Mouse (Mus musculus) gastrocnemius, postnatal 14 days (tissue): ENCODE data around the gene Gm17657. TPM values are rescaled to one million over a fixed set of nuclear protein-coding genes. Genes with fewer than 3 reads are reported as not detected.
"Not testable (repeated sequence)": the region's sequence is repeated elsewhere in the genome, so short reads cannot be mapped to it uniquely, and the experiment has no call there.

ENCODE experiments used
- DNase-seq: peaks from one replicate; pipeline ENCODE4 v3.0.0; 2021; ENCODE audit warnings: mixed read lengths
- intact Hi-C: fragments of 180-260 bp; cut with DNase I; formaldehyde crosslinking; loops from one replicate; pipeline ENCODE4 v1.15.1; 2025; ENCODE audit warnings: low total_unique reads
- total RNA-seq, 2 experiments: library from RNA; stranded (reverse); gene quantifications; 2 replicates each; pipeline ENCODE4 v1.2.3; 2021

Gm17657 gene
- total RNA-seq, 2 experiments from 2014 or later, result not detected

- DNase-seq, result no peak
- intact Hi-C loops, result no loop called here
These were observed 40.4 kb downstream of the Gm17657 start for GRCm38 (mm10) chr17:29508927-29509608.

GRCm38 (mm10) chr17:29503700-29504099 is 45.7 kb downstream of the Gm17657 start:
- intact Hi-C loops, result no loop called here
- no peak for DNase-seq

- intact Hi-C loops, result no loop called here
- DNase-seq, result no peak
These were observed 46.5 kb downstream of the Gm17657 start for GRCm38 (mm10) chr17:29502669-29503665.

- intact Hi-C loops, result no loop called here
- no peak for DNase-seq
These were observed 47.3 kb downstream of the Gm17657 start for GRCm38 (mm10) chr17:29502005-29502668.

DNA sequence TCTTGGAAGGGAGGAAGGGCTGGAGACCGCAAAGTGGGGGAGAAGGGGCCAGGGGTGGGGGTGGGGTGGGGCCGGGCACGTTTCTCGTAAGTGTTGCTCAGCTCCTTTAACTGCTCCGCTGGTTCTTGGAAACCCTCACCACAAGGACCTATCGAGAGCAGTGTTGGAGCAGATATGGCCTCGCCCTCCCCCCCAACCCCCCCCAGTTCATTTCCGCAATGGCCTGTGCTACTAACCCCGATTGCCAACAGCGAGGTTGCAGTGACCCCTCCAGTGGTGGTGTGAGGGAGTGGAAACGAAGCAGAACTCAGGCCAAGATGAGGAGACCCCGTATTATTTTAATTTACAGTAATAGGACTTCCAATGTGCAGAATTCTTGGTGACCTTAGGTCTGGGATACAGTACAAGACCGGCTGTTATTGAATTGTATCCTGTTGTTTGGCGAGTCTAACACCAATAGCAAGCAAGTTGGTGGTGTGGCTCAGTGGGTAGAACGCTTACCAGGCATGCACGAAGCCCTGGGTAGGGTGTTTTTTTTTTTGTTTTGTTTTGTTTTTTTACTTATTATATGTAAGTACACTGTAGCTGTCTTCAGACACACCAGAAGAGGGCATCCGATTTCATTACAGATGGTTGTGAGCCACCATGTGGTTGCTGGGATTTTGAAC is 48.5 kb downstream of the Gm17657 start:
- no peak for DNase-seq
- intact Hi-C loops, result no loop called here

DNA sequence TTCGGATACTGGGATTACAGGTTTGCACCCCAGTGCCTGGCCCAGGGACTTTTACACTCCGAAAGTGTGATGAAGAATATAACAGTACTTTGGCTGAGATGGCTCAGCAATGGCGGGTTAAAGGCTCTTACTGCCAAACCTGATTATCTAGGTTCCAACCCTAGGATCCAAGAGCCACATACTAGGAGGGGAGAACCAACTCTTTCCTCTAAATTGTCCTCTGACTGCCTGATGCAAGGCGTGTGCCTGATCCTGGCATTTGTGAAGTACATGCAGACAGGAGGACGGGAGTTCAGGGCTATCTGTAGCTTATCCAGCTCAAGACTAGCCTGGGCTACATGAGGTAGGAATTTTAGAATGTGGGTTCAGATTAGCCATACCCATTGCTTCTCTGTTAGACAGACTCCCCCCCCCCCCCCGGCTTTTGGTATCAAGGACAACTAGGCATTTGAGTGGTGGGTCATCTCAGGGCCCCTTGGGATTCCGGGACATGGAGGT is 49.1 kb downstream of the Gm17657 start:
- DNase-seq, result no peak
- intact Hi-C loops, result no loop called here

- intact Hi-C loops, result no loop called here
- no peak for DNase-seq
These were observed 49.9 kb downstream of the Gm17657 start for GRCm38 (mm10) chr17:29499511-29499910.

DNA sequence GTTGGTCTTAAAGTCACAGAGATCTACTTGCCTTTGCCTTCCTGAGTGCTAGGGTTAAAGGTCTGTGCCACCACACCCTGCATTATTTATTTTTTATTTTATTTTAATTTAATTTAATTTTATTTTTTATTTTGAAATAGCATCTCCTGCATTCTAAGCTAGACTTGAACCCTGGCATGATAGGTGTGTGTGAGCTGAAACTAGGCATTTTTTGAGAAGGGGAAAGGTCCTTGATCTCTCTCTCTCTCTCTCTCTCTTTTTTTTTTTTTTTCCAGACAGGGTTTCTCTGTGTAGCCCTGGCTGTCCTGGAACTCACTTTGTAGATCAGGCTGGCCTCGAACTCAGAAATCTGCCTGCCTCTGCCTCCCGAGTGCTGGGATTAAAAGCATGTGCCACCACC is 50.5 kb downstream of the Gm17657 start:
- DNase-seq, intact Hi-C loops: not testable (repeated sequence)

- peak; percentile 17 for DNase-seq
- intact Hi-C loops, result no loop called here
These were observed 51.4 kb downstream of the Gm17657 start for GRCm38 (mm10) chr17:29498028-29498427.

DNA sequence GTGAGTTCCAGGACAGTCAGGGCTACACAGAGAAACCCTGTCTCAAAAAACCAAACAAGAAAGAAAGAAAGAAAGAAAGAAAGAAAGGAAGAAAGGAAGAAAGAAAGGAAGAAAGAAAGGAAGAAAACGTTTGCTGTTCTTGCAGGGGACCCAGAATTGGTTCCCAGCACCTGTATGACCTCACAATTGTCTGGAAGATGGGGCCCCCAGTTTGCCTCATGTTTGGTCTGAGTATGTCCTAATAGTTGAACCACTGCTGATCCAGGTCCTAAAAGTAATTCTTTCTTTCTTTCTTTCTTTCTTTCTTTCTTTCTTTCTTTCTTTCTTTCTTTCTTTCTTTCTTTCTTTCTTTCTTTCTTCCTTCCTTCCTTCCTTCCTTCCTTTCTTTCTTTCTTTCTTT is 52.0 kb downstream of the Gm17657 start:
- DNase-seq, intact Hi-C loops: not testable (repeated sequence)

- intact Hi-C loops, result no loop called here
These were observed 52.4 kb downstream of the Gm17657 start for GRCm38 (mm10) chr17:29497071-29497354.

GRCm38 (mm10) chr17:29496211-29497070 is 53.0 kb downstream of the Gm17657 start:
- intact Hi-C loops, result no loop called here
- DNase-seq, result no peak

More at GRCm38 (mm10) chr17:29497071-29497354, 52.4 kb downstream of the Gm17657 start:
- no peak for DNase-seq

GRCm38 (mm10) chr17:29494732-29495076 is 54.7 kb downstream of the Gm17657 start:
- no peak for DNase-seq
- intact Hi-C loops, result no loop called here

DNA sequence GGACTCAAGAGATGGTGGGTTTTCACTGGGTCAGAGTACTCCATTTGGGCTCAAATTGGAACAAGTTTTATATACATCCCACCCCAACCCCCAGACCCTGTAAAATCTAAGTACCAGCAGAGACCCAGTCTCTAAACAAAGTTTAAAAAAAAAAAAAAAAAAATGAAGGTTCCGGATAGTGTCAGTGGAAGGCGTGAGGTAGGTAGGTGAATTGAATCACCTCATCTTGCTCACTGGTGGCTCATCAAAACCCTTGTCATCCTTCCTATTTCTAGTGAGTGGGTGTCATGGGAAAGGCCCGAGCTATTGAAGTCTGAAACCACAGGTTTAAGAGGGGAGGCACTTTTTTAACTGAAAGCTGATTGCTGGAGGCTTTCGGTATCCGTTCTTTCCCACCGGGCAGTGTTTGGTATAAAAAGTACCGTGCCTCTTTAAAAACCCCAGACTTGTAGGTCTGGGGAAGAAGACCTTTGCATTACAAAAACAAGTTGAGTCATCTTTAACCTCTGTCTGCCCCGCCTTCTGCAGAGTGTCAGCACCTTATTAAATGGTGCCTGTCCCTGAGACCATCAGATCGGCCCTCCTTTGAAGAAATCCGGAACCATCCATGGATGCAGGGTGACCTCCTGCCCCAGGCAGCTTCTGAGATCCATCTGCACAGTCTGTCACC is 55.2 kb downstream of the Gm17657 start:
- intact Hi-C loops, result no loop called here
- DNase-seq, result no peak

DNA sequence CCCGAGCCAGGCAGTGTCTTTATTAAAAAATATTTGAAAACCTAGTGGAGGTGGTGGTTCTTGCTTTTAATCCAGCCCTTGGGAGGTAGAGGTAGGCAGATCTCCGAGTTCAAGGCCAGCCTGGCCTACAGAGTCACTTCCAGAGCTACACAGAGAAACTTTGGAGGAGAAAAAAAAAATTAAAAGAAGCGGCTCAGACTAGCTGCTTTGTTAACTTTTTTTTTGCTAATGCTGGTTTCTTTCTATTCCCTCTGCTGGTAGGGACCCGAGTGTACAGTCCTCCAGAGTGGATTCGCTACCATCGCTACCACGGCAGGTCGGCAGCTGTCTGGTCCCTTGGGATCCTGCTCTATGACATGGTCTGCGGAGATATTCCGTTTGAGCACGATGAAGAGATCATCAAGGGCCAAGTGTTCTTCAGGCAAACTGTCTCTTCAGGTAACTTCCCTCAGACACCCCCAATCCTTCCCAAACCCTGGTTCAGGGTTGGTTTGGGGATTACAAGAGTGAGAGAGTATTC is 55.9 kb downstream of the Gm17657 start:
- intact Hi-C loops, result loop anchor here (2.0 kb wide), 1 partner anchor 95 kb away; no protein-coding TSS in a partner anchor
- DNase-seq, result no peak

DNA sequence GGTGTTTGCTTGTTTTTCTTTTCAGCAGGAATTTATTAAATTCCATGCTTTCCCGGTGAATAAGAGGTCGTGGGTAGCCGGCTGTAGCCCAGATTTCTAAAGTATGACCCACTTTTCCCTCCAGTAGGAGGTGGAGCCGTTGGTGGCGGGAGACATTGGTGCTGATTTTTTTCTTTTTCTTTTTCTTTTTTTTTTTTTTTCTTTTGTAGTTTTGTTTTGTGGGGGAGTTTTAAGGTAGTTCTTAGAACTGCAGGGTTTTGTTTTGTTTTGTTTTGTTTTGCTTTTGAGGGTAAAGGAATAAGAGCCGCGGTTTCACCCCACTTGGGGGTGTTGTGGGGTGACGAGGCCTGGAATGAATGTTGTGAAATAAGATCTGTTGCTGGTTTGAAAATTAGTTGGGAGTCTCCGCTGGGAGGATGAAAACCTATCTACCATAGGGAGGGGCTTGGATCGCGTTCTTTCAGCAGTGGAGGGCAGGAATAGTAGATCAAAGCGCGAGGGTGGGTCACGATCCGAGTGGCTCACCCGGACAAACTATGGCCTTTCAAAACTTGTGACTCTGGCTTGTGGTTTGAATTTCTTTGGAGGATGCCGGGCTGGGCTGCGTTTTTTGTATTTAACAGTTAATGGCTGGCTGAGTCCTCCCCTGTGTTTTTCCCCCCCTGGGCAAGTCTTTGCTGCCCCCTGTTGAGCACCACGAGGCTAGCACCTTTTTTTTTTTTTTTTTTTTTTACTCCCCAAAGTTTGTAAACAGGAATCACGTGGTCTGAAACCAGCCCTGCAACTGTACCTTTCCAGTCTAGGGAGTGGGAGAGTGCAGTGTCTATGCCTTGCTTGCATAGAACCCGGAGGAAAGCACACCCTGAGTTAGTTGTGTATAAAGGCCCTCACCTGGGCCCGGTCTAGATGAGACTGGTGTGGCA is 56.9 kb downstream of the Gm17657 start:
- intact Hi-C loops, result loop anchor here (2.0 kb wide), 1 partner anchor 94 kb away; no protein-coding TSS in a partner anchor
- DNase-seq, result peak; percentile 66
